Mouse (Mus musculus) ovary, postnatal 10 days (tissue): ENCODE measurements around the gene Pfkfb2.
A peak's percentile ranks its signal among the peaks of the same experiment; 100 is the strongest.

Source experiments
- DNase-seq: peaks from one replicate; pipeline ENCODE4 v3.0.0; 2022; ENCODE audit warnings: low spot score

Pfkfb2 gene

GRCm38 (mm10) chr1:130737916-130738315 is 8.9 kb upstream of the Pfkfb2 start:
- no peak for DNase-seq

DNA sequence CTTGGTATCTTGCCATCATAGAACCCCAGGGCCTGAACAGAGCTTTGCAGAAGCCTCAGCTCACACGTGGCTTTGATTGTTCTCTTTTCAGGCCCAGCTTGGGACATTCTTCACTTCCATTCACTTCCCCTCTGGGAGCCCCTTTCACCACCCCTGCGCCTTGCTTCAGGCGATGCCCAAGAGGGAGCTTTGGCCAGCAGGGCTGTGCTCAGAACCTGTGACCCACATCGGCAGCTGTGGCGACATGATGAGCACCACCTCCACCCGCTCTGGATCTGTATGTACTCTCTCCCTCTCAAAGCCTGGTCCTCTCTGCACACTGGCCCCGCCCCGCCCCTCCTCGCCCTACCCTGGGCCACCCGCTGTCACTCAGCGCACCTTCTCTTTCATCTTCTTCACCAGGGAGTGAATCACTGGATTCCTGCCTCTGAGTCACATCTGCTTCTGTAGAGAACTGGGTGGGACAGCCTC is 8.4 kb upstream of the Pfkfb2 start:
- no peak for DNase-seq

- no peak for DNase-seq
These were observed 5.8 kb upstream of the Pfkfb2 start for GRCm38 (mm10) chr1:130734852-130735251.

DNA sequence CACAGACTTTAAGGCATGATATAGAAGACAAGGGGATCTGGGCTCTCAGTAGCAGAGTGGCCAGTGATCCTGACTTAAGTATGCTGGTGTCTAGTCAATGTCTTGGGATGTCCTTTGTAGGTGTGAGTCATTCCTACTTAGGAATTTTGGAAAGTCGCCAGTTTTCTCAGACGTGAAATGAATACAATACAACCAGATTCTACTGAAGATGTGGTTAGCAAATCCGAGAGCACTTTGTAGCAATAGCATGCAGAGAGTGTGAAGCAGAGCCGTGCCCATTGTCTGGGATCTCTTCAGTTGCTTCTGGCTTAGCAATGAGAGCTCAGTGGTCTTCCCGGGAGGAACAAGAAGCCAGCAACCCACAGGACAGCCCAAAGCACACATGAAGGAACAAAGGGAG is 5.4 kb upstream of the Pfkfb2 start:
- no peak for DNase-seq

- DNase-seq: no peak
These were observed 4.6 kb upstream of the Pfkfb2 start for GRCm38 (mm10) chr1:130733671-130734070.

DNA sequence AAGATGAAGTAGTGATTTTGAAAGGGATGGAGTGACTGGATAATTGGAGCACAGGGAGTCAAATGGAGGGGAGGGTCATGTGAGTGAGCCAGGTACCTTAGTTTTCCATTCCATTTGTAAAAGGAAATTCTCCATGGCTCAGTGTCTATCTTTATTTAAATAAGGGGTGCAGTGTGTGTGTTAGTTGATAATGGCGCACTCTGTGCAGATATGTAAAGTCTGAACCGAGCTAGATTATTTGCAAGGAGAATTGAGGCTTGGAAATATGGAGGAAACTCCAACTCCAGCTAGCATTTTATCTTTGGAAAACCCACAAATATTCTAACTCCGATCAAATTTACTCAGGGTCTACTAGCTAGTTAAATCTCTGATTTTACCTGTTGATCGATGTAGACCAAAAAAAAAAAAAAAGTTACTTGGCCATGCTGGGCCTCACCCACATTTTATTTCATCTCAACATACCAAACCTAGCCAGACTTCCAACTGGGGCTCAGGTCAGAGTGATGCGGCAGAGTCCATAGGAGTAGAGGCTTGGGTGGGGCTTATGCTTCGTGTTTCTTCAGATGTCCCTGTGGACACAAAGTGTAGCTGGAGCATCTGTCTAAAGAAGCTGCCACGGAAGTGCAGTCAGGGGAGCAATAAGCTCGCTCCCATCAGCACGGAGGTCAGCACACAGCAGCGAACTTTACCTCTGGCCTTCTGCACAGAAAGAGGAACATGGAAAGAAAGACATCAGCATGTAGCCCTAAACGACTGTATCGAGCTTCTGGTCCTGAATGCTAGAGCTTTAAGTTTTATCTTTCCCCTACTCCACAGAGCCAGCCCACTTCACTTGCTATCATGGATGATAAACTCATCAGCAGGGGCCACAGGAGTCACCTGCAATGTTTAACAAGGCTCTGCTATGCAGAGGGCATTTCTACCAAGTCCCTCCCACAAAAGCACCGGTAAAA is 3.9 kb upstream of the Pfkfb2 start:
- no peak for DNase-seq

GRCm38 (mm10) chr1:130731741-130732337 is 2.8 kb upstream of the Pfkfb2 start, which contains the start of gene AA986860:
TSS of gene AA986860 (plus strand) at chr1:130731976.
- DNase-seq: no peak

GRCm38 (mm10) chr1:130728708-130729107 is 345 bp downstream of the Pfkfb2 start:
- DNase-seq: no peak

GRCm38 (mm10) chr1:130728070-130728469 is 983 bp downstream of the Pfkfb2 start:
- DNase-seq: no peak

DNA sequence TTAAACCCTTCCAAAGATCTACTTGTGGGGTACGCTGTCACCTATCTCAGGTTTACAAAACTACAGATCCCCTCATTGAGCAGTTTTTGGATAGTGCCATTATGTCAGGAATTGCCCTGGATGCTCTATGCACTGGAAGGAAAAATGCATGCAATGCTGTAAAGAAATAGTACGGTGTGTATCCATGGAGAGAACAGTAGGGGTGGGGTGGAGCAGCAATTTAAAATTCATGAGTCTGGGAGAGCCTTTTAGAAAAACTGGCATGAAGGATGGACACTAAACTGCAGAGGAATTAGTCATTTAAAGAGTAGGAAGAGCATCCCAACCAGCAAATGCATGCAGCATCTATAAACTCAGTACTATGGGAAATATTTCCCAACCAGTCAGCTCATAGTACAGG is 2.7 kb downstream of the Pfkfb2 start:
- DNase-seq: no peak

DNA sequence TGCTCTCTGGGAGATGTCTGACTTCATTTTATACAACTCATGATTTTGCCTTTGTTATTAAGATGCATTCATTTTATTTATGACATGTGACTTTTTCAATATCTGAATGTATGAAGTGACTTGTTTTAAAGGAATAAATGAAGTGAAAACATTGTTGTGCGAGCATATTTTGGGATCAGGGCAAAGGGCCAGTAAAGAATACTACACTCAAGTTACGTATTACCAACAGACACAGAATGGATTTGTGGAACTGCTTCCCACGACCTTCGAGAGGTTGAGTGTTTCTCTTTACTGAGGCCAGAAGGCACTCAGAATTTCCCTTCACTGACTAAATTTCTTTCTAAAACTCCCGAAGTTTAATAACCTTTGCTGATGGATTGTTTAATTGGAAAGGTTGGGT is 4.8 kb downstream of the Pfkfb2 start:
- no peak for DNase-seq

DNA sequence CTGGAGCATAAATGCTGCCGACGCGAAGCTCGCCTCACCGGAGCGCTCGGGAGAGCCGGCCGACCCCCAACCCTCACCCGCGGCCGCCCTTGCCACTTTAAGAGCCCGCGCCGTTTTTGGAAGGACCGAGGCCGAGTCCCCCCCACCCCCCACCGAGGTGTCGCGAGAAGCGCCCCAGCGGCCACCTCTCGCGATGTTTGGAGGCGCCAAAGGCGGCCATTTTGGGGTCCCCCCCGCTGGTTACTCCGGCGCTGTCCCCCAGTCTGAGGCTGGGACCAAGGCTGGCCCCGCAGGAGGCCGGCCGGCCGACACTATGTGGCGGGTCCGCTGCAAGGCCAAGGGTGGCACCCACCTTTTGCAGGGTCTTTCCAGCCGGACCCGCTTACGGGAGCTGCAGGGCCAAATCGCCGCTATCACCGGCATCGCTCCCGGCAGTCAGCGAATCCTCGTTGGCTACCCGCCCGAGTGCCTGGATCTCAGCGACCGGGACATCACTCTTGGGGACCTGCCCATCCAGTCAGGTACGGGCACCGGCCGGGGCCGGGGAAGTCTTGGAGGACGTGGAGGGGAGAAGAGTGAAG is 11.7 kb downstream of the Pfkfb2 start, which contains the start of gene Yod1:
Gene Yod1 (plus strand): TSS at position 37 of the 581 bp plus-strand sequence.
- peak; percentile 80 for DNase-seq

GRCm38 (mm10) chr1:130716513-130717290 is 12.4 kb downstream of the Pfkfb2 start:
- no peak for DNase-seq

GRCm38 (mm10) chr1:130716218-130716512 is 12.9 kb downstream of the Pfkfb2 start:
- no peak for DNase-seq

- peak; percentile 90 for DNase-seq
These were observed 13.4 kb downstream of the Pfkfb2 start, which contains the start of gene Gm29427 for GRCm38 (mm10) chr1:130715561-130716217. TSS of gene Gm29427 (minus strand) at chr1:130715799.

GRCm38 (mm10) chr1:130714046-130714445 is 15.0 kb downstream of the Pfkfb2 start:
- DNase-seq: no peak

GRCm38 (mm10) chr1:130710283-130711080 is 18.6 kb downstream of the Pfkfb2 start:
- DNase-seq: no peak

DNA sequence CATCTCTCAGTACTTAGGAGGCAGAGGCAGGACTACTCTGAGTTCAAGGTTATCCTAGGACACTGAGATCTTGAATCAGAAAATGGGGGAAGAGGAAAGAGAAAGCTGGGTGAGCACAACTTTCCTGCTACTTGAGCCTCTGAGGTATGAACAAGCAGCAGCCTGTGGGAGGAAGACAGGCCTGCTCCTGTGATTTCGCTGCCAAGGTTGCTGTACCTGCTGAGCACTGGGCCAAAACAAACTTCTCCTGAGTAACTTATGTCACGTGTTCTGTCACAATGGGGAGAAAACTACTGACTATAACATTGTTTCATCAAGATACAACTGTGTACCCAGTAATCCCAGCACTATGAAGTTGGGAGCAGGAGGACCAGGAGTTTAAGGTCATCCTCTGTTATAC is 25.4 kb downstream of the Pfkfb2 start:
- no peak for DNase-seq

GRCm38 (mm10) chr1:130701976-130702375 is 27.1 kb downstream of the Pfkfb2 start:
- no peak for DNase-seq

DNA sequence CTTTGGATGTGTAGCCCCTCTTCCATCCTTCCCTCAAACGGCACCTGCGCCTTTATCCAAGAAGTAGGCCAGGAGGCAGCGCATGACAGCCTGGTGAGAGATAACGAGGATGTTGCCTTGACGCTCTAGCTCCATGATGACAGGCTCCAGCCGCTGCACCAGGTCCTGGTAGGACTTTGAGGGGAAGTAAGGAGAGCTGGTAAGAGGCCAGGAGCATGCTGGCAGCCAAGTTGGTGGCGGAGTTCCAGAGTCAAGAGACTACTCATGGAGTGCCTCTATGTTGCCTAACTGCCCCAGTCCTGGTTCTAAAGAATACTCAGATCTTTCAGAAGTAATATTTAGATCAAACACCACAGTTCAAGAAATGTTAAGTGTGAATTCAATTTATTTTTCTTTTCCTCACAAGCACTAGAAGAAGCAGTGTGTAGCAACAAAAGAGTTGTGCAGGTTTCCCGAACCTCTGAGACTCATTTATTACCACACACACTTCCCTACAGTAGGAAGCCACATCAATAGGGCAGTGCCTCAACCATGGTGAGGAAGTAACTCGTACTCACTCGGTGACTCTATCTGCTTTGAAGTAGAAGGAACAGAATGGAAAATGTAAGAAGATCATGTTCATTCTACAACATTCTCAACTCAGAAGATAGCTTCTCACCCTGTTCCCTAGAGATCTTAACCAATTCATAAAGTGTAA is 29.0 kb downstream of the Pfkfb2 start:
- no peak for DNase-seq
